Mouse (Mus musculus): ENCODE measurements around the gene Tctex1d1.

The Tctex1d1 gene

DNA sequence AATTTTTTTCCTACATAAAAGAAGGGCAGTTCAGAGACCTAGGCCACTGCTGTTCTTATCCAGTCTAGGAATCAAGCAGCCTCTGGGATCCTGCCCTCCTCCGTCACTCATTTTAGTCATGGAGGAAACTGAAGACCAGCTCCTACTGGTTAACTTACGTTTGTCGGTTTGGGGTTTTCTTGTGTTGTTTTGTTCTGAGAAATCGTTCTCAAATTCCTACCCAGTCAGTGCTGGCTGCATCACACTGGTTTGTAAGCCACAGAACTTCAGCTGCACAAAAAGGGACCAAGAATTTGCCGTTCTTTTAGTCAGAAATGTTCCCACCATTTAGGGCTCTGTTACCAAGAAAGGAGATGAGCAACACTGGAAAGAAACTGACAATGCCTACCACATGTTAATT is 11.0 kb downstream of the Tctex1d1 start:
- DNase-seq: no peak

DNA sequence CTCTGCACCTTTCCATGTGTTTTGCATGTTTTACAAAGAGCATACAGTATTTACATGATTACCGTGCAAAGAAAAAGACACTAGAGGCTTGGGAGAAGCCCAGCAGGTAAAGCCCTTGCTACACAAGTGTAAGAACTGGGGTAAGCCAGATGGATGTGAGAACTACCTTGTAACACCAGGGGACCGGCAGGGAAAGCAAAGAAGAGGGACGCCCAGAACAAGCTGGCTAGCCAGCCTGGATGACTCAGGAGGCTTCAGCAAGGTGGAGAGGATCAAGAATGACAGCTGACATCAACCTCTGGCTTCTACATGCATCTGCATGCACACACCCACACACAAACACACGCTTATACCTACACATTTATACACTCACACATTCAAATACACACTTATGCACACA is 11.6 kb downstream of the Tctex1d1 start:
- DNase-seq: no peak

DNA sequence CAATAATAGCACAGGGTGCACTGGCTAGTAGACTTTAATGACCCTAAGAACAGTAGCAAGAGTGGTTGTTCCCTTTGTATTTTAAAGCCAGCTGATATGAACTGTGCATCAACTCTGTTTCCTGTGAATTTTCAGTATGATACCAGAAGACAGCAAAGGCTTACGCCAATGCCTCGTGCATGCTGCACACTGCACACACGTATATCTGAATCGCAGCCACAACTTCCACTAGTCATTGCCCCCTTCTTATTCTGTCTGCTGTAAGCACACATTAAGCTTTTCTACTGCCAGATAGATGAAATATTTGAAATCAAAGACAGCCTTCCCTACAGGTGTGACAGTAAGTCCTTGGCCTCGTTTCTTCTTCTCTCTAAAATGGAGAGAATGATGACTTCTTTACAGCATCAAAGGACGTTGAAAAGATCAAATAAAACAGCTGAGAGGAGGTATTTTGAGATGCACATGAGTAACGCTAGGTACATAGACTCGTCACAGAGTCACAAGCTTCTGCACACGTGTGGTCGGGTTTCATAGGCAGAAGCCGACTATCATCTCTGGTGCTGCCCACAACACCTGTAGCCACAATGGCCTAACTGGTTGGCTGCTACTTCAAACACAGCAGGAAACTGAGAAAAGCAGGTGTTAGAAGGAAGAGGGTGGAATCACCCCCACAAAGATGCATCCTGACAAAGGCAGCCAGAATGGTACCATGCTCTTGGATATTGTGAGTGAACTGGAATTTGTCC is 12.4 kb downstream of the Tctex1d1 start:
- no peak for DNase-seq

DNA sequence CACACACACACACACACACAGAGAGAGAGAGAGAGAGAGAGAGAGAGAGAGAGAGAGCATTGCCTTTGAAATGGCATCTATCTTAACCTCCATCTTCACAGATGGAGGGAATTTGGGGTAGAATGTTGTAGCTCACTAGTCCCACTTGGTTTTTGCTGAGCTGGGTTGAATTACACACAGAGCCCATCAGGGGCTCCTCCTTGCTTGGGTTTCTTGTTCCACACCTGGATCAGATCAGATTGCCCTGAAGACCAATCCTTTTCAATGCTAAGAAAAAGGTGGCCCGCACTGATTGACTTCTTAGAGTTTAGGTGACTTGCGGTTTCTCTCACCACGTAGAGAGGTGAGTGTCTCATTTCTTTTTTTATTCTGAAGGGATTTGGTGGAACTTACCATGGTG is 13.3 kb downstream of the Tctex1d1 start:
- DNase-seq: no peak

DNA sequence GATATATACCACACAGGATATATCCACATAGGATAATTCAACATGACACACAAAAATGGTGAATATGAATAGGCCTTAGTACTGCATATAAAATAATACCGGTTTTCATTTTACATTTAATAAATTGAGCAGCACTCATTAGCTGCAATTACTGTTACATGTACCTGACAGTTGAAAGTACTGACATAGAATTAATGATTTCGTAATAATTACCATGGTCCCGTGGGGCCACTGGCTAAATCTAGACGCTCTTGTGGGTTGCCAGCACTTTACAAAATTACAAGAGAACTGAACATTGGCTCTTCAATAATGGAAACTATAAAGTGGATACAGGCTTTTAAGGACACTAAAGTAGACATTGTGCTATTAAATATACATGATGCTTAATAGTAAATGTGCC is 26.3 kb downstream of the Tctex1d1 start:
- no peak for DNase-seq

DNA sequence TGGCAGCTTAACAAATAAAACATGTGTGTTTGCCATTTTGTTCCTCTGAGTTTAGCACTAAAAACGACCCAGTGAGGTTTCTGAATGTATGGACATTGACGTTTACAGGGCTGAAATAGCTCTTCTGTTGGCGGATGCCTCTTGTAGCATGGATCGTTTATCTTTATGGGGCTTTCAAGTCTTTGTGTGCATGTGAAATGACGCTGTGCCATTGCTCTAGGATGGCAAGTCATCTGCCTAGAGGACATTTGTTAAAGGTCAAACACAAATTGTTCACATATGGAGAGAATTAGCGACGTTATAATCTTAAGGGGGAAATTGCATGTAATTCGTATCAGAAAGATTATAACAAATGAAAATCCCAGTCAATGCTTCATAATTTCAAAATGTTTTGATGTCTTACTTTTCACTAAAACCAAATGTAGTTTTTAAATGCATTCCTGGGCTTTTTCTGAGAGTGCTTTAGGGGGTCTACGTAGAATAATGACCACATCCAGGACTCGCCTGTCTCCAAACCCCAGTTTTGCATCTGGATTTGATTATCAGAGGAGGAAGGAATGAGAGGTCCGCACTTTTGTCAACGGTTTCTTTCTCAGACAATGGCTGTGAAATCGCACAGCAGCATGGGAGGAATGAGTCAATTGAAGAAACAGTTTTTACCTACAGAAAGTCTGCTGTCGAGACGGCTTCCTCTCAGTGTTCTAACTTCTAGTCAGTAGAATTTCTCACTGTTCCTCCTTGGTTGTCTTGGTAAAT is 27.0 kb downstream of the Tctex1d1 start:
- no peak for DNase-seq

DNA sequence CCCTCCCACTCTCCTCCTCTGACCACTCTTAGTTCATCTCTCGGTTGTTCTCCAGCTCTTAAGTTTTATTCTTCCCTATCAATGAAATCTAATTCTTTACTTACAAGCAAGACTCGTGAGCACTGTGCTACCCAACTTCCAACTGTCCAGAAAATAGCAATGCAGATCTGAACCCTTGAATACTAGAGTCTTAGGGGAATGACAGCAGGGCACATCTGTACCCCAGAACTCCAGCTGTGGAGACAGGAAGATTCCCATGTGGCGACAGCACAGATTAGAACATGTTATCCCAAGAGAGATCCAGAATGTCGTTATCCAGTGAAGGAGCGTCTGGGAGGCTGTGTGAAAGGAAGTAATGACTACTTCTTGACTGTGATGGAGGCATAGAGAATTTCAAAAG is 27.9 kb downstream of the Tctex1d1 start:
- no peak for DNase-seq

DNA sequence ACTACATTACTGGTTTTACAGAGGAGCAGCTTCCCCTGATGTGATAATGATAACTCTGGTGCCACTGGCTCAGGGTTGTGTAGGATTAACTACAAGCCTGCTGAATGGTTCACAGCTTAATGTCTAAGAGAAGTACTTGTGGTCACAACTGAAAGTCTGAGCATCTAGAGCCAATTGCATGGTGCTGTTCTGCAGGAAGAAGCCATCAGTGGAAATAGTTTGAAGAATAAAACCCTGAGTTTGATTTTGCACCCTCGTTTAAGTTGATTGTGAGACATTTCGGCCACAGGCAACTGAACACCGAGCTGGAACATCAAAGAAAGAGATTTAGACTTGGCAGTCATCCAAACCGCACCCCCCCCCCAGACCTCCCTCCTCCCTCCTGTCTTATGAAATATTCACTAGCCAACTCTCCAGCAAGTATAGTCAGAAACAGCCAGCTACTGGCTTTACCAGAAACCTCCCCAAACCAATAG is 28.6 kb downstream of the Tctex1d1 start:
- no peak for DNase-seq

DNA sequence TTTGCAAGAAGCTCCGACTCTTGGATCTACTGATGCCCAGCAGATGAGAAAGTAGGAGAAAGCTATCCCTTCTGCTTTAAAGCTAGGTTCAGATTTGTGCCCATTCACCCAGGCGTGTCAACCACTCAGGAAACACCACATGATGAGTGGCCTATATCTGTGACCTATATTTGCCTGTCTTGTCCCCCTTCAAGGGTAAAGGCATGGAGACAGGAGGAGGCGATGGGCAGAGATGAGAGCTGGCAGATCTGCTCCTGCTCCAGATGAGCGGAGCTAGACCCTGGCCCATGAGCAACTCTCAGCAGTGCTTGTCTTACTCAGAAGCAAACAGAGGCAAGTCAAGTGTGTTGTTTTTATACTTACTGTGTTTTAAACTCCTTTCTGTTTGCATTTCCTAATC is 32.3 kb downstream of the Tctex1d1 start:
- no peak for DNase-seq

DNA sequence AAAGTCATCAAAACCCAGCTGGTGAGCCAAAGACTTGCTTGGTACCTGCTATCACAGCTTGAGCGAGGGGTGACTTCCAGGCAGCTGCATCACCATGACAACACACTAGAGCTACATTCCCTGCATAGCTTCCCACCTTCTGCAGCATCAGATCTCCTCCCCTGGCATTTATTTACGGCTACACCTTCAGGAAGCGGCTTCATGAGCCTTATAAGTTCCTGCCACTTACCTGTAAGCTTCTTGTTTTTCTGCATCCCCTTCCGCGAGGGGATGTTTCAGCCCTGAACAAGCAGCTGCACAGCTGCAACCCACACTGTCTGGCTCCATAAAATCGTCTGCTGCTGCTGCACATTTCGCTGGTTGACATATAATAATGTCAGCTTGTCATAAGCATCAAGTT is 33.4 kb downstream of the Tctex1d1 start:
- no peak for DNase-seq

DNA sequence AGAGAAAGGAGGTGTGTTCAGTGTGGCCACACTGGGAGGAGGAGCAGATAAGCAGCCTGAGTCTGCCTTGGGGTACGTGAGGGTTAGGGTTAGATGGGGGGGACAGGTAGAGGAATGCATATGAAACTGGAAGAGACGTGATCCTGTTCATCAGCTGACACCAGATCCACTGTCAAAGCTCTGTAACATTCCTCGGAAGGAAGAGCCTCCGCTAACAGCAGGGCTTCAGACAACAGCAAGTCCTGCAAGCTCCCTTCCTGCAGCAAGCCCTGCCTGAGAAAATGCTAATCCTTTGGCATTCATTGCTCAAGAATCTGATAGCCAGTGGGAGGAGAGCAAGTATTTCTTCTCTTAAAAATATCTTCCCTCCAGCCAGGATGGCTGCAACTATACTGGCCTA is 35.1 kb downstream of the Tctex1d1 start:
- DNase-seq: no peak

DNA sequence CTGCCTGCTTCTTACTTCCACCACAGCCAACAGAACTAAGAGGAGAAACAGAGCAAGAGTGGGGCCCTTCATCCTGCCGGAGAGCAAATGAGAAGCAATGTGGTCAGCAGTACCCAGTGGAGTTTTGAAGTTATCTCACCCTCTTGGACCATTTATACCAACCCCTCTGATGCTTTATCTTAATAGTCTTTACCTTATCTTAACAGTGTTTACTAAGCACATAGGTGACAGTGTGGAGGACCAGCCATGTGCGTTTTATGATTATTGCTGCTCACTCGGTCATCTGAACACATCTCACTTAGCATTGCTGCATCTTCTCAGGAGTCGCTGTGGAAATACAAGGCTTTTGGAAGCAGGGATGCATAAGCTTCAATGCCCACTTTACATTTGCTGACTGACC is 48.2 kb downstream of the Tctex1d1 start, which contains the start of gene Insl5:
Gene Insl5, minus strand, starts transcription at position 222 of the 400 bp plus-strand sequence.
- no peak for DNase-seq

DNA sequence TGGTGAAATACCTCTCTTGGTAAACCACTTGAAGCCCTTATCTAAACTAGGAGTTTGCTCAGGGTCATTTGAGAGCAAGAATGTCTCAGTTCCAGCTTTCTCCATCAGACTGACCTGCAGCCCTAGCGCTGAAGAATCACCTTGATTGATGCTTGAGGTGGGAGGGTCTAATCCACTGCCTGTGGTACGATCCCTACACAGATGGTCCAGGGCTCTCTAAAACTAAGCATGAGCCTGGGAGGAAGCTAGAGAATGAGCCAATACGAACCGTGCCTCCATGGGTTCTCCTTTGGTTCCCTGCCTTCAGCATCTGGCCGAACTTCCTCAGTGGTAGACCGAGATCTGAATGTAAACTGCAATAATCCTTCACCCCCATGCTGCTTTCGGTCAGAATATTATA is 49.3 kb downstream of the Tctex1d1 start:
- no peak for DNase-seq

DNA sequence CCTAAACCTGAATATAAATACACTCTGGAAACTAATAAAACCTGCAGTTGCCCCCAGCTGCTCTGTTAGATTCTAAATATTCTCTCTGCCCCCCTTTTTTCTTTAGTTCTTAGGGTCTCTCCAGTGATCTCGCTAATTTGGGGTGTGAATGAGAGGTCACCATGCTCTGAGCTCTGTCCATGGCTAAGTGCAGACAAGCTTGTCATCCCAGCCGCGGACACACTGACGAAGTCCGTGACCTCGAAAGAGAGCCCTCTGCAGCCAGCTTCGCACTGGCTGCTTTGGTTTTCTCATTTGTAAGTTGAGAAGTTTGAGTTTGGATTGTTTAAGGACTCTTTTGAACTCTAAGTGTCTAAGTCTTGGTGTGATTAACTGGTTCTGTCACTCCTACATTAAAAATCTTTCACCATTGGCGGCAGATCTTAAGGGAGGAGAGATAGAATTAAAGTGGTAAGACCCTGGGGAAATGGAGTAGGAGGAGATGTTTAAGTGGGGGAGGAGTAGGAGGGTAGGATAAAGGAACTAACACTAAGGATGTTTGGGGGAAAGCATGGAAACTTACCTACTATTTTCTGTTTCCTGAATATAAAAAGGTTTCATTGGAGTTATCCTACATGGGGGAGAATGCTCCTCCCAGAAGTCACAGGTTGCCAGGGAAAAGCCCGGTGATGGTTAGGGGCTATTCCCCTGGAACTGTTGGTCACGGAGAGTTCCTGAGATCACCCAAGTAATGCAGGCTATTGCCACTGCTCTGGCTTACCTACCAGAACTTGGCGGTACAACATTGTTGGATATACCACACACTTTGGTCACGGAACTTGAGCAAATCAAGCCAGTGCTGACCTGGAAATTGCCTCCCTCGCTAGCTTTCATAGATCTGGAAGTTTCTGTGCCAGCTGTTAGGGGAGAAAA is 50.0 kb downstream of the Tctex1d1 start:
- no peak for DNase-seq

DNA sequence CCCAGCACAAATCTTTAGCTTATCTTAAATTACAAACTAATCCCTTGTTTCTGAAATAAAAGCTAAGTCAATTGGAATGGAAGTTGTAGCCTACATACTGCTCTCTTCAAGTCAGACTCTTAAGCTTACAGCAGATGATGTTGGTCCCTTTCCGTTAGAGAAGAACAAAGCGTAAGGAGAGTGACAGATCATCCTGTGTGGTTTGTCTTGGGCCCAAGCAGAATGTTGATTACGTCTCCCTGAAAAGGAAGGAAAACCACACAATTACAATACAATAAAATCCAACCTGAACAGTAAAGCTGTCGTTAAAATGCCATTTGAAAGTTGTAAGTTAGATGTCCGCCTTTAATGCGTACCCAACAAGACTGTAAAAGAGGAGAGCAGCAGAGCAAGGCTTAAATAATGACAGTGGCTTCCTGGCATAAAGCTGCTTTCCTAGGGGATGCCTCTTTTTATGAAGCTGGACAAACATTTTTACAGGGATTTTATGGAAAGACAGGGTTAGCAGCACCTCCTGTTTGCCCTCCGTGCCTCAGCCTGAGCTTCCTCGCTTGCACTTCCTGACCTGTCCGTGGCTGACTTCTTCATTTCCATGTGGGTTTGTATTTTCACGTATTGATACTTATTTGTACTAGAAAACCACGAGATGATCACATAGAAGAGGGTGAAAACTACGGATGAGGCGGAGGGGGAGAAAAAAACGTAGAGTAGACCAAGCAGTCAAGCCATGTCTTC is 60.9 kb downstream of the Tctex1d1 start:
- no peak for DNase-seq

DNA sequence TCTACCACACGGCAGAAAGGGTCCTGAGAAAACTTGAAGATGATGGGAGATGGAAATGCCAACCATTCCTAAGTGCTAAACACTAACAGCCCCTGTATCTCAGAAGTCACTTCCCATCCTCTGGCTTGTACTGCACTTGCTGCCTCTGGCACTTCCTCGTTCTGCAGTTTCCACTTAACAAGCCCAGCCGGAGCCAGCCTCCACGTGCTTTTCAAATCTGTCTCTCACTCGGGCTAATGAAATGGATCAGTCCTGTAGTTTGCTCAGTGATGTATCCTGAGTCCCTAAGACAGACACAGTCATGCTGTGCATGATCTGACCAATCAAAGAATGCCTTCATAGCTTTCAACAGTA is 61.4 kb downstream of the Tctex1d1 start:
- no peak for DNase-seq

DNA sequence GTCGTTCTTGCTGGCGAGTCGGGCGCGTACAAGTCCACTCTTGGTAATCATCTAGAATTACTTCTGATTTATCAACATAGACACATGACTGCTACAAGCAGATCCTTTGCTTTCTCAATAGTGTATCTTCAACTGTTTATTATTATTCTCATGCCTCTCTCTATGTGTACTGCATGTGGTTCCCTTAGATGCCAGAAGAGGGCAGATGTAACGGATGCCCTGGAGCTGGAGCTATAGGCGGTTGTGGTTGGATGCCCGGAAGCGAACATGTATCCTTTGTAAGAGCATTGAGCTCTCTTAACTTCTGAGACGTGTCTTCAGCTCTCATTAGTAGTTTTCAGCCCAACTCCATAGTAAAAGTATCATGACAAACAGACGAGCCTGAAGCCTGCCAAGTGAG is 64.6 kb downstream of the Tctex1d1 start:
- DNase-seq: no peak

DNA sequence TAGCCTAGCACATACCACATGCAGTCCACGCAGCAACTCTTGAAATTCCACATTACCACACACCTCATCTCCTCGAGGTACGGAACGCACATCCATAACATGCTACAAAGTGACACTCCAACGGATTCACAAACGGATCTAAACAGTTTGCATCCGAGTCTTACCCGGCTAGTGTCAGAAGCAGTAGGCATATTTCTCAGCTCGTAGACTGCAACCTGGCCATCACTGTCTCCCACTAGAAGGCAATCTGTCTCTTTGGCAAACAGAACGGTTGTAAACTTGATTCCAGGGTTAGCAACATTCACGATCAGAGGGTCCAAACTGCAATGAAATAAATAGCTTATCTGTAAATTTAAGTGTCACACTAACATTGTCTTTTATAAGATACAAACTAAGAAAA is 69.6 kb downstream of the Tctex1d1 start:
- peak; percentile 12 to 54 for DNase-seq
